Mouse (Mus musculus): Measurements from ENCODE around the gene 4933427I04Rik. TPM values are rescaled to one million over a fixed set of nuclear protein-coding genes. Genes with fewer than 3 reads are reported as not detected.

4933427I04Rik gene
- total RNA-seq (2021) = not detected

- DNase-seq = no peak
Measured at GRCm38 (mm10) chr4:123859379-123859778, at the start of gene 4933427I04Rik. TSS of gene 4933427I04Rik (plus strand) at chr4:123859679.

- no peak for DNase-seq
Measured at GRCm38 (mm10) chr4:123810475-123811295, 48.8 kb upstream of the 4933427I04Rik start.

DNA sequence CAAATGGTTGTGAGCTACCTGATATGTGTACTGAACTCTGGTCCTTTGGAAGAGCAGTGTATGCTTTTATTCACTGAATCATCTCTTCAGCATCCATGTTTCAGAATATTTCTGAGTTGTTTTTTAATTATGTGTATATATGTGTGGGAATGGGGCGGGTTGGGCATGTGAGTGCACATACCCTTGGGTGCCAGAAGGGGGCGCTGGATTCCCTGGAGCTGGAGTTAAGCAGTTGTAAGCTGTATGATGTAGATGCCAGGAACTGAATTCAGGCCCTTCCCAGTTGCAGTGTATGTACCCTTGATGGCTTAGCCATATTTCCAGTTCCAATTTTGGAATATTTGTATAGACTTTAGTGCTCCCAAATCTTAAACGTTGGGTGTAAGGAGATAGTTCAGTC, 47.0 kb upstream of the 4933427I04Rik start:
- DNase-seq = no peak

- no peak for DNase-seq
Measured at GRCm38 (mm10) chr4:123814030-123814501, 45.4 kb upstream of the 4933427I04Rik start.

GRCm38 (mm10) chr4:123819093-123819610, 40.3 kb upstream of the 4933427I04Rik start:
- peak; percentile 46 for DNase-seq

DNA sequence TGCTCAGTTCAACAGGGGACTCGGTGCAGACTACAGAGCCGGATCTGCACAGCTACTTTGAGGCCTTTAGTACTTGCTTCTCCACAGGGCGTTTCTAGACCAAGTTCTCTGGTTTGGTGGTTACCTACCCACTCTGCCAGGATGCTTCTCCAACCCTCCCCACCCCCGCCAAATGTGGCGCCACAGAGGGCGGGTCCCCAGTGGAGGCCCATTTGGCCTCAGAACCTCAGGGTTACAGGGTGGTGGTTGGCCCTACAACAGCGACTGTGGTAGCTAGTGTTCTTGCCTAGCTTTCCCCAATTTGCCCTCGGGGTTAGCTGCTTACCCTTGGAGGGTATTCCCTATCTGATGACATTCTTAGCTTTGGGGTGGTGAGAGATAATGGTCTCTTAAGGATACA, 17.4 kb upstream of the 4933427I04Rik start:
- DNase-seq = no peak

- no peak for DNase-seq
Measured at GRCm38 (mm10) chr4:123856888-123857287, 2.6 kb upstream of the 4933427I04Rik start.

- no peak for DNase-seq
Measured at GRCm38 (mm10) chr4:123858090-123858489, 1.4 kb upstream of the 4933427I04Rik start.

- no peak for DNase-seq
Measured at GRCm38 (mm10) chr4:123859803-123860202, 324 bp downstream of the 4933427I04Rik start.

- no peak for DNase-seq
Measured at GRCm38 (mm10) chr4:123860621-123861020, 1.1 kb downstream of the 4933427I04Rik start.

GRCm38 (mm10) chr4:123893726-123894125, 34.2 kb downstream of the 4933427I04Rik start:
- DNase-seq = no peak

DNA sequence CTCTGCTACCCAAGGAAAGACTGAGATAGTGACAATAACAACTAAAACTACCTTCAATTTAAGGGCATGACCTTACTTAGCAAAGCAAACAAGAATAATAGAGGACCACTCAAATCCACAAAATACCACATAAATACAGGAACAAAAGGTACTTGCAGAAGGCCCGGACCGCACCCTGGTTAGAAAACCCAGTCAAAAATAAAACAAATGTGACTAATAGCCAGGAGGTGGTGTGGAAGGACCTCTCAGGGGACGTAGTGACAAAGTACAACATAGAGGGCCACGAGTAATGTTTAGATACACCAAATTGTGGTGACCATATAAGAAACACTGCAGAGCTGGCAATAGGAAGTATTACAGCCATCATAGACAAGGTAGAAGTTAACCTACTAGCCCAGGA, 34.8 kb downstream of the 4933427I04Rik start:
- no peak for DNase-seq

- peak; percentile 72 for DNase-seq
Measured at GRCm38 (mm10) chr4:123898696-123899095, 39.2 kb downstream of the 4933427I04Rik start.

GRCm38 (mm10) chr4:123903432-123903831, 44.0 kb downstream of the 4933427I04Rik start:
- DNase-seq = no peak

GRCm38 (mm10) chr4:123904333-123905125, 45.0 kb downstream of the 4933427I04Rik start, which contains the start of gene Mycbp:
TSS of gene Mycbp (plus strand) at chr4:123904832.
- DNase-seq = peak; percentile 100

- no peak for DNase-seq
Measured at GRCm38 (mm10) chr4:123905126-123905668, 45.7 kb downstream of the 4933427I04Rik start.

DNA sequence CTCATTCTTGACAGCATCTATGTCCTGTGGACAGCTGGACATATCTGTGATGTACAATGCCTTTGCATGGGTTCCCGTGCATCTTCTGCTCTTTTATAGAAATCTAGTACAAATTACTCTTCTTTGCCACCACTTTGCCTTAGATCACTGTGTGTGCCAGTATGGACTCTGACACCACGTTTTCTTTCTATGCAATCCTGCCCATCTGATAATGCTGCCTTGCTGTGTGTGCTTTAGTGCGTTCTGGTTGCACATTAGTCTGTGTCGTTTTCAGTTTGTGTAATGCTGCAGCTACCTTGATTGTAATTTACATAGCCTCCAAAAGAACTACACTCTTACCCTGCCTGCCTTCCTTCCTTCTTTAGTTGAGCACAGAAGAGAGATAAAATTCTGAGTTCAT, 52.0 kb downstream of the 4933427I04Rik start:
- DNase-seq = no peak

- DNase-seq = no peak
Measured at GRCm38 (mm10) chr4:123912431-123912830, 53.0 kb downstream of the 4933427I04Rik start.

All from heart, postnatal 4 days (tissue).